Mouse (Mus musculus): Measurements from ENCODE around the gene Ptgdr. TPM values are rescaled to one million over a fixed set of nuclear protein-coding genes. Genes with fewer than 3 reads are reported as not detected.
"Not testable (repeated sequence)": the region's sequence is repeated elsewhere in the genome, so short reads cannot be mapped to it uniquely, and the experiment has no call there.

Ptgdr gene
- total RNA-seq, 2 experiments from 2014 or later, result 0.06 TPM; not detected in 1

GRCm38 (mm10) chr14:44821177-44822057, 37.8 kb downstream of the Ptgdr start:
- intact Hi-C loops (cut with DNase I; ENCODE audit: low total_unique reads), result no loop called here

GRCm38 (mm10) chr14:44813152-44813551, 46.0 kb downstream of the Ptgdr start:
- intact Hi-C loops (cut with DNase I; ENCODE audit: low total_unique reads); DNase-seq: not testable (repeated sequence)

More at GRCm38 (mm10) chr14:44821177-44822057, 37.8 kb downstream of the Ptgdr start:
- no peak for DNase-seq

Other genes with a start within 250 kb of the Ptgdr start
- not detected for gene Gm5624, start 231.4 kb downstream of the Ptgdr start, total RNA-seq (2021)
- gene Gm8257, start 152.9 kb downstream of the Ptgdr start, total RNA-seq (2021), result not detected
- not detected for gene Gm8267, start 109.0 kb downstream of the Ptgdr start, total RNA-seq (2021)
- gene Ptger2, start 128.8 kb upstream of the Ptgdr start, total RNA-seq (2021), result under 1 TPM; 0.18 to 0.27 TPM